Mouse (Mus musculus): ENCODE measurements around the gene Ubxn4.
"Not testable (repeated sequence)": the region's sequence is repeated elsewhere in the genome, so short reads cannot be mapped to it uniquely, and the experiment has no call there.

Gene Ubxn4

DNA sequence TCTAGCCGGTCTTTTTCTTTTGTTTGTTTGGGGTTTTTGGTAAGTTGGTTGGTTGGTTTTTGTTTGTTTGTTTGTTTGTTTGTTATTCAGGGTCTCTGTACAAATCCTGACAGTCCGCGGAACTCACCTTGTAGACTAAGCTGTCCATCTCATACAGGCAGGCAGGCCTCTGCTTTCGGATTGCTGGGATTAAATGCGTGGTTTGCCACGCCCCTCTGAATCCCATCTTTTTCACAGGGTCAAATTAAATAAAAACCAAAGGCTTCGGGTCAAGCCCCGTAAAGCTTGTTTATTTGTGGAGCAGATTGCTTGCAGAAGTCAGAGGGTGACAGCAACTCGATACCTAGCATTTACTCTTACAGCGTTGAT lies at the start of gene Ubxn4:
Gene Ubxn4 (plus strand): TSS at position 338 of the 369 bp plus-strand sequence.
- DNase-seq (ENCODE audit: low spot score in 2 of 2), result no peak

DNA sequence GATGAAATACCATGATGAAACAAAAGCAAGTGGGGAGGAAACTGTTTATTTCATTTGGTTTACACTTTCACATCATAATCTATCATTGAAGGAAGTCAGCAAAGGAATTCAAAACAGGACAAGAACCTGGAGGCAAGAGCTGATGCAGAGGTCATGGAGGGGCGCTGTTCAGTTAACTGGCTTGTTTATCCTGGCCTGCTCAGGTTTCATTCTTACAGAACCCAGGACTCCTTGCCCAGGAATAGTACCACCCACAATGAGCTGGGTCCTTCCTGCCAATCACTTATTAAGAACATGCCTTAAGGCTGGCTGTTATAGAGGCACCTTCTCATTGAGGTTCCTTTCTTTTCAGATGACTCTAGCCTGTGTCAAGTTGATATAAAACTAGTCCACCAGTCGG lies 49.8 kb upstream of the Ubxn4 start:
- DNase-seq (ENCODE audit: low spot score in 2 of 2), result no peak

DNA sequence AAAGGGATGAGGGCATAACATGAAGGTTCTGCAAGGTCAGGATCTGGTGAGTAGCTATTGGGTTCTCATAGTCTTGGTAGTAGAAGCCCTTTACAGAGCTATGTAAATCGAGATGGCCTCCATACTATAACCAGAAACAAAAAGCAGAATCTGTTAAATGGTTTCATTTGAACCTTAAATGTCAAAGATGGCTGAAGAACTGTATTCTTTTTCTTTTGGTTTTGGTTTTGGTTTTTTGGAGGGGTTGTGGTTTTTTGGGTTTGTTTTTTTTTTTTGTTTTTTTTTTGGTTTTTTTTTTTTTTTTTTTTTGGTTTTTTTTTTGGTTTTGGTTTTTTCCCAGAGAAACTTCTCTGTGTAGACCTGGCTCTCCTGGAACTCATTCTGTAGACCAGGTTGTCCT lies 46.4 kb upstream of the Ubxn4 start:
- no peak for DNase-seq (ENCODE audit: low spot score in 2 of 2)

- DNase-seq (ENCODE audit: low spot score in 2 of 2), result no peak
Measured at GRCm38 (mm10) chr1:128213261-128213660, 30.5 kb upstream of the Ubxn4 start.

DNA sequence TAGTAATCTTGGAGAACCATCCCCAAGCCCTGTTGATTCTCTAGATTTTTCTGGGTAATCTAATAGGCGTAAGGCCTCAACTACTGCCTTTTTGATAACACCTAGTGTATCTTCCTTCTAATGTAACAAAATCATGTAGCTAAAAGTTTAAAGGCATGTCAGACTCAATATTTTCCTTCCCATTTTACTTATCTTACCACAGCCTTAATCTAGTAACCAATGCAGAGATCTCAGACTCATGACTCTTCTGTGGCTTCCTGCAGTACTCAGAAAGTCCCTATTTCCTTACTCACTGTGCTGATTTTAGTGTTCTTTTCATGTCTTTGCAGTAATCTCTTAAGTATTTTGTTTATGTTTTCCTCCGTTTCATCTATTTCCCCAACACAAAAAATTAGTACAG lies 21.9 kb upstream of the Ubxn4 start:
- no peak for DNase-seq (ENCODE audit: low spot score in 2 of 2)

GRCm38 (mm10) chr1:128223304-128223703 lies 20.5 kb upstream of the Ubxn4 start:
- no peak for DNase-seq (ENCODE audit: low spot score in 2 of 2)

GRCm38 (mm10) chr1:128235181-128235580 lies 8.6 kb upstream of the Ubxn4 start:
- no peak for DNase-seq (ENCODE audit: low spot score in 2 of 2)

DNA sequence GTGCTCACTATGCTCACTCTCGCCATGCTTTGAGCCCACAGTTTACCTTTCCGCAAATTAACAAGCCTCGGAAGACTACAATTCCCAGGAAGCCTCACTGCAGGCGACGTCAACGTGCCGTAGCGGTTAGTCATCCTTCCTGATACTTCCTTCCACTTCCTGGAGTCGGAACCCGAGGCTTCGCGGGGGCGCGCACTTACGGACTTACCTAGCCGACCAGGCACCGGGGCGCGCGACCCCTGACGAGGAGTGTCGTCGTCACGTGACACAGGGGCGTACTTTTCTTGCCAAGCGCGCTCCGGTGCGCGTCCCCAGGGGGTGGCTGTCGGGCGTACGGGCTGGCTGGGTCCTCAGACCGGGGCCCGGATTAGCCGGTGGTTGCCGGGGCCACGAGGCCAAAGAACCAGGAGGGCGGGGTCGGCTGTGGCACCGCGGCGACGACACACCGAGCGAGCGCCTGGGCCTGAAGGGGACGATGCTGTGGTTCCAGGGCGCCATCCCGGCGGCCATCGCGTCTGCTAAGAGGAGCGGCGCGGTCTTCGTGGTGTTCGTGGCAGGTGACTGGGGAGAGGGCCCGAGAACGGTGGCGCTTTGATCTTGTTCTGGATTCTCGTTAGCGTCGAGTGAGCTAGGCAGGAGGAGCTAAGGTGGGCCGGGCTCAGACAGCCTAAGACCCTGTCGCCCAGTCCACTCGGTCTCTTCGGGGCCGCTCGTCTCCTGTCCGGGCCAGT lies 397 bp downstream of the Ubxn4 start:
- DNase-seq (ENCODE audit: low spot score in 2 of 2), result peak; percentile 98 to 99

DNA sequence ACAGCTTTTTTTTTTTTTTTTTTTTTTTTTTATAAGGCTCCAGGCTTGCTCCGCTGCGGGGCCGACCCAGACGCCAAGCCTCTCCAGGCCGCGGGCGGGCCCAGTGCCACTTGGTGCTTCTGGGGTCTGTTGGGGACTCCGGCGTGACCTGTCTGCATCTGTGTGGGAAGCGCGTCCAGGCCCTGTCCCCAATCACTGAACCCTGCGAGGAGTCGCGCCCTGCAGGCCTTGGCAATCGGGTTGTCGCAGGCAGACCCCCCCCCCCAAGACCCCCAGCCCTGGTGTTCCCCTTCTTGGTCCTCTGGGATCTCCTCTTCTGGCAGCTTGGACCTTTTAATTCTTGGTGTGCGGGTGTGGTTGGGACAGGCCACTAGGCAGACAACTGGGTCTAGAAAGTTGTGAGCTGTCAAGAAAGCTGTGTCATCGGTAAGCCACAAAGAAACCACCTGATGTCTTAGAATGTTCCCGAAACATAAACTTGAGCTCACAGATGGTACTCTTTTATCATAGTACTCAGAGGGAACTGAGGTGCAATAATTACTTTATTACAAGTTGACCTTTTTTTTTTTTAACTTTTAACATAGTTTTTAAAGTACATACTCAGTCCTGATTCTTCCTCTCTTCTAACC lies 1.1 kb downstream of the Ubxn4 start:
- DNase-seq (ENCODE audit: low spot score in 2 of 2), result peak; percentile 31 to 50

DNA sequence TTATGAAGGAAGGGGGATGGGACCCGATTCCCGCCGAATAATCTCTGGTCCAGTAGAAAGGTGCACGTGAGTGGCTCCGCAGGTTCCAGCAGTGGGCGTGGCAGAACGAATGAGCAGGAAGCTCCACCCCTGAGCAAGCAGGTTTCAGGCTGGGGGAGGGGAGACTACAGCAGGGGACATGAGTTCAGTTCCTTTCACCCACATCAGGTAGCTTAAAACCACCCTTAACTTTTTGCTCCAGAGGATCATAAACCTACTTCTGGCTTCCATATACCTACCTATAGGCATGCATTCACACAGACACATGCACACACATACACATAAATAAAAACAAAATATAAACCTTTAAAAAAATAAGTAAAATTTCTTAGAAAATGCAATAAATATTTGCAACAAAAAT lies 23.3 kb downstream of the Ubxn4 start:
- not testable (repeated sequence) for DNase-seq (ENCODE audit: low spot score in 2 of 2)

DNA sequence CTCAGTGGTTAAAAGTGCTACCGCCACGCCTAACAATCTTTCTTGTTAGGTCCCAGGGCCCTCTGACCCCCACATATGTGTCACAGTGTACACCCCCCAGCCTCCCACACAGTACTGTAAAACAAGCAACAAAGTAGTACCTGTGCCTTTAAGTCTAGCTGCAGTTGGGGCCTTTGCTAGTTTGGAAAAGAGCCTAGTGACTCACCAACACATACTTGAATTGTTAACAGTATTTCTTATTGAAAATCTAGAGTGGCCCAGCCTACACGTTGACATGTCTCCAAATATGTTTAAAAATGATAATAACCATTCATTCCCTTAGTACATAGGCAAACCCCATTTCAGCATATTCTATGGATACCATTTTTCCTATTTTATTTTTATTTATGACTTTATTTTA lies 27.0 kb downstream of the Ubxn4 start:
- DNase-seq (ENCODE audit: low spot score in 2 of 2), result no peak

DNA sequence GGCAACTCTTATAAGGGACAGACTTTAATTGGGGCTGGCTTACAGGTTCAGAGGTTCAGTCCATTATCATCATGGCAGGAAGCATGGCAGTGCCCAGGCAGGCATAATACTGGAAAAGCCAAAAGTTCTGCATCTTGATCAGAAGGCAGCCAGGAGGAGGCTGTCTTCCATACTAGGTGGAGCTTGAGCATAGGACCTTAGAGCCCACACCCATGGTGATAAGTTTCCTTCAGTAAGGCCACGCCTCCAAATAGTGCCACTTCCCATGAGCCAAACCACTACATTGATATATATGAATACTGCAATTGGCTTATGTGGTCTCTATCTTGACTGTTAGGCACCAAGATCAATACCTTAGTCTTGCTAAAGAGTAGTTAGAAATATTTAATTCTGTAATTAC lies 32.1 kb downstream of the Ubxn4 start:
- DNase-seq (ENCODE audit: low spot score in 2 of 2), result no peak

DNA sequence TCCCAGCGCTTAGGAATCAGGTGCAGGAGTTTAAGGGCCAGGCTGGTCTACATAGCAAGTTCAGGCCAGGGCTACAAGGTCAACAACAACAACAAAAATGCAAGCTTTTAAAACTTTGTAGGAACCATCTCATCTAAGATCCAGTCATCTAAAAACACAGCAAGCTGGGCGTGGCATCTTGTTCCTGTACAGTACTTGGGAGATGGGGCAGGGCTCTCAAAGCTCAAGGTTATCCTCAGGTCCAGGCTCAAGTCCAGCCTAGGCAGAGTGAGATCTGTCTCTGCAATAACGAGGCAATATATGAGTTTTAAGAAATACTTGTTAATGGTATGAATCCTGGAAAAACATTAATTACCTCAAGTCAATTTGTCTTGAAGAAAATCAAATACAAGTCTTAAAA lies 34.8 kb downstream of the Ubxn4 start:
- DNase-seq (ENCODE audit: low spot score in 2 of 2), result no peak

DNA sequence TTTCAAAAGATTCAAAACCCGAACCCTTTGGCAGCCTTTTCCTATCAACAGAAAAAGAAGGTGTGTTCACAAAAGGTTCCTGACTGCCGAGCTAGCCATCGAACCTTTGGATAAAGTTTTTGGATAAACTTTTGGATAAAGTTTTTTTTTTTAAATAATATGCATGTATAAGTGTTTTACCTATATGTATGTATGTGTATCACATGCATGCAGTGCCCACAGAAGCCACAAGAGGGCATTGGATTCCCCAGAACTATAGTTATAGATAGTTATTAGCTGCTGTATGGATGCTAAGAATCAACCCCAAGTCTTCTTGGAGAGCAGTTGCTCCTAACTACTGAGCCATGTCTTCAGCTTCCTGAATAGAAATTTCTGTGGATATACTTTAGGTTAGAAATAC lies 38.0 kb downstream of the Ubxn4 start:
- DNase-seq (ENCODE audit: low spot score in 2 of 2), result no peak

DNA sequence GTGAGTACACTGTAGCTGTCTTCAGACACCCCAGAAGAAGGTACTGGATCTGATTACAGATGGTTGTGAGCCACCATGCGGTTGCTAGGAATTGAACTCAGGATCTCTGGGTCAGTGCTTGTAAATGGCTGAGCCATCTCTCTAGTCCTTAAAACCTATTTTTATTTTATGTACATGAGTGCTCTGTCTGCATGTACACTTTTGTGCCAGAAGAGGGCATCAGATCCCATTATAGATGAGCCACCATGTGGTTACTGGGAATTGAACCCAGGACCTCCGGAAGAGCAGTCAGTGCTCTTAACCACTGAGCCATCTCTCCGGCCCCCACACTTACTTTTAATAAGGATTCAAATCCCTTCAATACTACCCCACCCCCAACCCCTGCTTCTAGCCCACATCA lies 39.2 kb downstream of the Ubxn4 start:
- no peak for DNase-seq (ENCODE audit: low spot score in 2 of 2)

- DNase-seq (ENCODE audit: low spot score in 2 of 2), result no peak
Measured at GRCm38 (mm10) chr1:128284157-128284690, 40.5 kb downstream of the Ubxn4 start.

DNA sequence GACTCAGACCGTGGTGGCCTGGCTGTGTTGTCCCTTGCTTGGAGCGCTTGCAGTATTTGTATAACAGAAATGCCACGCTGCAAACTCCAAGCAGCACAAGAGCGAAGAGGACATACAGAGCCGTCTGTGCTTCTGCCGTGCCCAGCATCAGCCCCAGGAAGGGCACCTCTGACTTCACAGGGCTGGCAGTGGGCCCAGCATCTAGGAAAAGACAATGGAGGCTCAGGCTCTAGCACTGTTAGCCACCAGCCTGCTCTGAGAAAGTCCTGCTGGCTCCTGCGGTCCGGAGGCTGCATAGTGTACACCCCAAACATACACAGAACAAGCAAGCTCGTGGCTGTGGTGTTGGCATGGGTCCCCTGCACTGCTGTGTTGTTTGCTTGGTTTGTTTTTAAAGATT lies 41.4 kb downstream of the Ubxn4 start:
- DNase-seq (ENCODE audit: low spot score in 2 of 2), result no peak

DNA sequence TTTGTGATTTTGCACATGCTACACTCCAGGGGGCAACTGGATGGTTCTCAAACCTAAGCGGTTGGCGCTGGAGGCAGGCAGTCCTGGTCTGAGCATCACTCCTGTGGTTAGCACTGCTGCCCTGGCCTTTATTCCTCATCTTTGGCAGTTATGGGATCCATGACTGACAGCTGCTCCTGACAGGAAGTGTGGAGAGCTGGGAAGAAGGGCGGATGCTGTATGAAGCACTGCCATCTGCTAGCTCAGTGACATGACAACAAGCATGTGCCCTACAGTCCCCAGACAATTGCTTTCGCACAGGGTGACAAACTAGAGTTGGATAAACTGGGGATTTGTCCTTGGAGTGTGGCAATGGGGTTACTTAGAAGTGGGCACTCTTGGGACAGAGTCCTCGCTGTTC lies 46.5 kb downstream of the Ubxn4 start:
- DNase-seq (ENCODE audit: low spot score in 2 of 2), result no peak

- no peak for DNase-seq (ENCODE audit: low spot score in 2 of 2)
Measured at GRCm38 (mm10) chr1:128293524-128293923, 49.8 kb downstream of the Ubxn4 start.

DNA sequence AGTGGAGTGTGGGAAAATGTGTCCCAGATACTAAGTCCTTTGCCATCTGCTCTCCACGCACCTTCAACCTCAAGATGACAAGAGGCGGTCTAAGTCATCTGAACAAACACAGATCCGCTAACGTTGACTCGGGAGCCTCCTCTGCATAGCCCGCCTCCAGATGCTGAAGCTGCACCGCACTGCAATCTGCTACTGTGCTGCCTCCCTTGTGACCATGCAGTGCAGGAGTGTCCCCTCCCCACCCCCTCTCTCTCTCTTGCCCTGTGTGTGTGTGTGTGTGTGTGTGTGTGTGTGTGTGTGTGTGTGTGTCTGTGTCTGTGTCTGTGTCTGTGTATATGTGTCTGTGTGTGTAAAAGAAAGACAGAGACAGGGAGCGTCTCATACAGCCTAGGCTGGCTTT lies 51.5 kb downstream of the Ubxn4 start:
- DNase-seq (ENCODE audit: low spot score in 2 of 2), result no peak

DNA sequence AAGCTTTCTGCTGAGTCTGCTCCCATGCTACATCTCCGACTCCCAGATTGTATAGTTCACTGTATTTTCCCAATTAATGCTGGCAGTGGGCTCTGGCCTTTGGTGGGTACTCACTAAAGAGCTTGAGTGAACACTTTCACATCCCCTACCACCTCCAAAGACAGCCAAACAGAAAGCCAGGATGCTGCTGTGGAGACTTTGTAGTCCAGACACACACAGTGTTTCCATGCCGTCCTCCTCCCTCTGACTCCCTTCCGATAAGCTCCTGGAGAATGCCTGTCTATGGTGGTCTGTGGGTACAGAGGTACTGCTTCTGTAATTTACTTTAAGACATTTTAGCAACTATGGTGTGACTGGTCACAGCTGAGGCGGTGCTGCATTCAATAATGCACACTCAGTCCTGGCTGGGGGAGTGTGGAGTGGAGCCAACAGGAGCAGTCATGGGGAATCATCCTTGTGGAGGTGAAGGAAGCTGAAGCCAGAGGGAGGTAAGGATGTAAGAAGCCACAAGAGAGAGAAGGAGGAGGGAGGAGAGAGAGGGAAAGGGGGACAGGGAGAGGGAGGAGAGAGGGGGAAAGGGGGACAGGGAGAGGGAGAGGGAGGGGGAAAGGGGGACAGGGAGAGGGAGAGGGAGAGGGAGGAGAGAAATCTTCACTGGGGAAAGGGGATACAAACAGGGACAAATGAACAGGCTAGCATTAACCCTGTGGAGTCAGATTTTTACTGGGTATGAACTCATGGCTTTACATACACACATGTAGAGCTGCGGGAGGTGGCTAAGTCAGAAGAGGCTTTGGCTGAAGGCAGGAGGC lies 52.2 kb downstream of the Ubxn4 start:
- DNase-seq (ENCODE audit: low spot score in 2 of 2), result no peak

- DNase-seq (ENCODE audit: low spot score in 2 of 2), result no peak
Measured at GRCm38 (mm10) chr1:128303900-128304299, 60.1 kb downstream of the Ubxn4 start.

- DNase-seq (ENCODE audit: low spot score in 2 of 2), result peak in 1 of 2 experiments; percentile 12
Measured at GRCm38 (mm10) chr1:128309043-128309442, 65.3 kb downstream of the Ubxn4 start.

All from thymus, postnatal 10 days (tissue).